Mouse (Mus musculus): ENCODE data around the gene Bmp10. TPM values are rescaled to one million over a fixed set of nuclear protein-coding genes. Genes with fewer than 3 reads are reported as not detected.

Bmp10 gene
- not detected for polyA plus RNA-seq (2015; fragmentation: Illumina TruSeq; extraction: RNeasy Lipid Tissue Mini Kit (QIAGEN cat#74804); ENCODE audit: insufficient read depth, low read depth, low replicate concordance)

DNA sequence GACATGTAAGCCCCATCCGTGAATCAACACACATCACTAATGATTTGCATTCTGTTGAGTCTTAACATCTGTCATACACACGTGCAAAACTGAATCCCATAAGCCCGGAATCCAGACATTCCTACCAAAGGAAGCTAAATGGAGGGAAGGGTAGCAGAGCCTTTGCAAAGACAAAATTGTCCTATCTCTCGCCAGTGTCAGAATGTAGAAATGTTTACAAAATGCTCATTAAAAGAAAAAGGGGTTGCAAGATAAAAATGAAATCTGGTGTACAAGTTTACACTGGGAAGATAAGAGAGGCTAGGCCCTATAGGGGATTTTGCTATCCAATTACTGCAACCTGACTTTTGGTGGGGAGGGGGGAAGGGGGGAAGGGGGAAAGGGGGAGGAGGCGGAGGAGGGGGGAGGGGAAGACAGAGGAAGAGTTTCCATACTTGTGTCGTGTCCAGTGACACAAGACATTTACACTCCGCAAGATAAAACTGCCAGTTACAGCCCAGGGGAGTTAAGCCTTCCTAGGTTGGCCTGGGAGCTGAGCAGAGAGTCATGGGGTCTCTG, at the start of gene Bmp10:
Bmp10 (plus strand) TSS at position 508 of the 558 bp plus-strand sequence.

GRCm38 (mm10) chr6:87388877-87389276, 39.9 kb upstream of the Bmp10 start, which contains the start of gene Gkn3:
TSS of gene Gkn3 (minus strand) at chr6:87388935.

Other genes with a start within 250 kb of the Bmp10 start
- gene Antxr1, start 93.2 kb upstream of the Bmp10 start, polyA plus RNA-seq (2015; fragmentation: Illumina TruSeq; extraction: RNeasy Lipid Tissue Mini Kit (QIAGEN cat#74804); ENCODE audit: insufficient read depth, low read depth, low replicate concordance) = 7.4 TPM
- not detected for gene Gkn1, start 78.1 kb upstream of the Bmp10 start, polyA plus RNA-seq (2015; fragmentation: Illumina TruSeq; extraction: RNeasy Lipid Tissue Mini Kit (QIAGEN cat#74804); ENCODE audit: insufficient read depth, low read depth, low replicate concordance)
- not detected for gene Gkn2, start 55.6 kb upstream of the Bmp10 start, polyA plus RNA-seq (2015; fragmentation: Illumina TruSeq; extraction: RNeasy Lipid Tissue Mini Kit (QIAGEN cat#74804); ENCODE audit: insufficient read depth, low read depth, low replicate concordance)
- gene Gkn3, start 40.1 kb upstream of the Bmp10 start, polyA plus RNA-seq (2015; fragmentation: Illumina TruSeq; extraction: RNeasy Lipid Tissue Mini Kit (QIAGEN cat#74804); ENCODE audit: insufficient read depth, low read depth, low replicate concordance) = 1.4 TPM
- 1.6 TPM for gene Arhgap25, start 104.3 kb downstream of the Bmp10 start, polyA plus RNA-seq (2015; fragmentation: Illumina TruSeq; extraction: RNeasy Lipid Tissue Mini Kit (QIAGEN cat#74804); ENCODE audit: insufficient read depth, low read depth, low replicate concordance)
- 0.26 TPM for gene Prokr1, start 161.7 kb downstream of the Bmp10 start, polyA plus RNA-seq (2015; fragmentation: Illumina TruSeq; extraction: RNeasy Lipid Tissue Mini Kit (QIAGEN cat#74804); ENCODE audit: insufficient read depth, low read depth, low replicate concordance)
- gene Aplf, start 243.2 kb downstream of the Bmp10 start, polyA plus RNA-seq (2015; fragmentation: Illumina TruSeq; extraction: RNeasy Lipid Tissue Mini Kit (QIAGEN cat#74804); ENCODE audit: insufficient read depth, low read depth, low replicate concordance) = 1.2 TPM